ENCODE assay signal across 14 mouse cellular contexts in genomic region chr2:139696578-139696977, GRCm38 (mm10). TPM values are rescaled to one million over a fixed set of nuclear protein-coding genes. Genes with fewer than 3 reads are reported as not detected.
DNase-seq lines count a peak whose midpoint lies in the region; ATAC-seq and TF ChIP-seq lines count a peak whose summit lies in the region.
"Had no signal": no experiment of that assay in that cellular context is flagged by ENCODE, and none has a peak within 500 bp of the region (broad histone marks: within the 10 kb centered on the region; RNA-seq: fewer than 3 reads in every experiment).

No protein-coding gene starts in this region.

- no peak overlapping the region for H3K9ac ChIP-seq in heart, embryonic 12.5 days
- H3K9ac ChIP-seq: intestine, embryonic 15.5 days; liver, embryonic 13.5 days had no signal

- peaks cover 5% of the 10 kb centered on the region; the same call in 1 of the 2 replicates for H3K4me1 ChIP-seq in cerebellum, adult 2 months (ENCODE audit: control insufficient read depth, insufficient read depth, low read length)
- H3K4me1 ChIP-seq in heart, embryonic 12.5 days (replicated peaks), result no peaks in the 10 kb centered on the region
- H3K4me1 ChIP-seq: intestine, embryonic 15.5 days; liver, embryonic 13.5 days had no signal

- H3K27me3 ChIP-seq in cerebellum, adult 2 months (ENCODE audit: control insufficient read depth, insufficient read depth, low read length), result no peaks in the 10 kb centered on the region
- H3K27me3 ChIP-seq in heart, embryonic 12.5 days (replicated peaks), result no peaks in the 10 kb centered on the region
- H3K27me3 ChIP-seq: intestine, embryonic 15.5 days; liver, embryonic 13.5 days had no signal

- intact Hi-C loops in heart, postnatal 10 days (cut with DNase I), result no loop called here
- intact Hi-C loops in gastrocnemius, postnatal 36 days (cut with DNase I), result no loop called here

- peaks cover 6% of the 10 kb centered on the region; the same call in 1 of the 2 replicates for H3K9me3 ChIP-seq in heart, embryonic 12.5 days (replicated peaks)
- H3K9me3 ChIP-seq: intestine, embryonic 15.5 days had no signal

- 38% methylated on average over 2 of the region's 2 CpGs for WGBS in cerebellum, adult 2 months
- 79% methylated on average over 2 of the region's 2 CpGs for WGBS in heart, embryonic 12.5 days

- H3K4me3 ChIP-seq in cerebellum, adult 2 months (replicated peaks; ENCODE audit: insufficient read depth, low read depth, low read length), result no peak overlapping the region
- H3K4me3 ChIP-seq in heart, embryonic 12.5 days, result no peak overlapping the region
- H3K4me3 ChIP-seq: intestine, embryonic 15.5 days; liver, embryonic 13.5 days had no signal

- TF ChIP-seq CTCF in cerebellum, adult 2 months (IDR thresholded peaks at IDR 0.05; ENCODE audit: borderline replicate concordance, insufficient read depth, low read depth, low read length), result no peak

- no peak for TF ChIP-seq POLR2A in cerebellum, adult 2 months (IDR thresholded peaks at IDR 0.05; ENCODE audit: borderline replicate concordance, insufficient read depth, low read length)

- H3K4me2 ChIP-seq in heart, embryonic 12.5 days, result no peak overlapping the region
- H3K4me2 ChIP-seq: intestine, embryonic 15.5 days; liver, embryonic 13.5 days had no signal

- H3K36me3 ChIP-seq in heart, embryonic 12.5 days, result no peaks in the 10 kb centered on the region
- H3K36me3 ChIP-seq: intestine, embryonic 15.5 days; liver, embryonic 13.5 days had no signal

- no peak for ATAC-seq in heart, embryonic 12.5 days (ENCODE audit: insufficient number of reproducible peaks, low FRiP score)
- ATAC-seq: intestine, embryonic 15.5 days; Patski had no signal

- peak; percentile 8 to 13 for DNase-seq in heart, postnatal 10 days
- no peak for DNase-seq in heart, adult 11 months
- DNase-seq in 416B (ENCODE audit: low read depth), result peak; percentile 12
- peak; percentile 25 to 55 for DNase-seq in cerebellum, adult 2 months
- DNase-seq in layer of hippocampus, postnatal 10 days (ENCODE audit: low spot score in 2 of 2), result peak; percentile 18 to 27
- no peak for DNase-seq in gastrocnemius, postnatal 36 days
- no peak for DNase-seq in adrenal gland, postnatal 25 days
- DNase-seq: adrenal gland, postnatal 36 days; liver, embryonic 13.5 days had no signal

- H3K27ac ChIP-seq in cerebellum, adult 2 months (ENCODE audit: insufficient read depth, low read length), result no peak overlapping the region
- H3K27ac ChIP-seq in heart, embryonic 12.5 days (ENCODE audit: poor library complexity, severe bottlenecking), result no peak overlapping the region
- H3K27ac ChIP-seq: intestine, embryonic 15.5 days; liver, embryonic 13.5 days had no signal

RNA-seq across cellular contexts. Expression of gene Ism1, which starts 18.6 kb away (rescaled TPM):
- under 1 TPM; 0.64 to 0.98 TPM for total RNA-seq in heart, postnatal 10 days (2021)
- 2.0 and 2.1 TPM in 2 replicates for polyA plus RNA-seq in cerebellum, adult 2 months (2012; rRNA removed)
- 1 to 10 TPM; 5.1 to 6.1 TPM for total RNA-seq in layer of hippocampus, postnatal 10 days (2021)
- under 1 TPM; 0.74 TPM for total RNA-seq in gastrocnemius, postnatal 36 days (2021)
- 26.4 and 33.3 TPM in 2 replicates for total RNA-seq in adrenal gland, postnatal 25 days (2021)
- 0.47 and 0.64 TPM in 2 replicates for polyA plus RNA-seq in heart, embryonic 12.5 days (2016; fragmentation: Nextera tagmentation; extraction: Ambion mirVana)
- total RNA-seq: megakaryocyte-erythroid progenitor cell, adult 5-6 weeks; neutrophil, adult 5-6 weeks had no signal
- polyA plus RNA-seq: liver, embryonic 13.5 days; Patski had no signal

Comparison
In these comparisons a context has a peak if more than half of its experiments do, and no peak if none do; other contexts are left out.
1. DNase-seq: peak in heart, postnatal 10 days (2 of 2), 416B (single experiment), cerebellum, adult 2 months (2 of 2) and layer of hippocampus, postnatal 10 days (2 of 2); none in heart, adult 11 months (single experiment), gastrocnemius, postnatal 36 days (0 of 2) and adrenal gland, postnatal 25 days (single experiment).